8 mouse cellular contexts compared by ENCODE assay signal in genomic region chr5:124438746-124439145, GRCm38 (mm10). TPM values are rescaled to one million over a fixed set of nuclear protein-coding genes. Genes with fewer than 3 reads are reported as not detected.
A peak's percentile ranks its signal among the peaks of the same experiment; 100 is the strongest.
DNase-seq lines count a peak whose midpoint lies in the region; ATAC-seq and TF ChIP-seq lines count a peak whose summit lies in the region.

No protein-coding gene starts in this region.

- peak overlapping the region; percentile 44; the same call in 1 of the 2 replicates for H3K27ac ChIP-seq in lung, embryonic 14.5 days (ENCODE audit: low read depth)
- no peak overlapping the region for H3K27ac ChIP-seq in limb, embryonic 13.5 days
- peak overlapping the region; percentile 44; the same call in 1 of the 2 replicates for H3K27ac ChIP-seq in small intestine, adult 2 months (ENCODE audit: insufficient read depth, low read depth, low read length)

- H3K4me3 ChIP-seq in erythroblast, embryonic 14.5 days (replicated peaks): peak overlapping the region; percentile 74
- H3K4me3 ChIP-seq in lung, embryonic 14.5 days (ENCODE audit: low read depth, low read length): peak overlapping the region; percentile 70
- H3K4me3 ChIP-seq in limb, embryonic 13.5 days: peak overlapping the region; percentile 85
- no peak overlapping the region for H3K4me3 ChIP-seq in small intestine, adult 2 months (ENCODE audit: low read depth, low read length)

- H3K36me3 ChIP-seq in erythroblast, embryonic 14.5 days (ENCODE audit: control insufficient read depth): peaks cover 24% of the 10 kb centered on the region
- no peaks in the 10 kb centered on the region for H3K36me3 ChIP-seq in lung, embryonic 14.5 days (ENCODE audit: insufficient read depth)
- H3K36me3 ChIP-seq in limb, embryonic 13.5 days: no peaks in the 10 kb centered on the region
- H3K36me3 ChIP-seq in small intestine, adult 2 months (ENCODE audit: control insufficient read depth, insufficient read depth, low read length): no peaks in the 10 kb centered on the region

- TF ChIP-seq CTCF in lung, embryonic 14.5 days (IDR thresholded peaks at IDR 0.05; ENCODE audit: low read depth): no peak
- no peak for TF ChIP-seq CTCF in small intestine, adult 2 months (IDR thresholded peaks at IDR 0.05; ENCODE audit: extremely low read depth, insufficient read length, insufficient replicate concordance, low read depth, low read length)

- H3K4me2 ChIP-seq in lung, embryonic 14.5 days: peak overlapping the region; percentile 94
- H3K4me2 ChIP-seq in limb, embryonic 13.5 days (replicated peaks): peak overlapping the region; percentile 98

- no peak for DNase-seq in lung, embryonic 14.5 days
- DNase-seq in lung, postnatal 10 days: no peak
- DNase-seq in spleen, adult 18-20 months: no peak

- ATAC-seq in erythroblast, adult 5-6 weeks (replicated peaks; ENCODE audit: low FRiP score, poor library complexity, severe bottlenecking): no peak
- no peak for ATAC-seq in lung, embryonic 14.5 days (ENCODE audit: insufficient read depth)
- ATAC-seq in limb, embryonic 13.5 days (ENCODE audit: low FRiP score, low read depth): no peak
- no peak for ATAC-seq in megakaryocyte-erythroid progenitor cell, adult 5-6 weeks (replicated peaks; ENCODE audit: low FRiP score, low TSS enrichment, poor library complexity, severe bottlenecking)

- TF ChIP-seq POLR2A in small intestine, adult 2 months (IDR thresholded peaks at IDR 0.05; ENCODE audit: low read depth, low read length): no peak

- peaks cover 40% of the 10 kb centered on the region for H3K4me1 ChIP-seq in erythroblast, embryonic 14.5 days (ENCODE audit: control insufficient read depth)
- H3K4me1 ChIP-seq in lung, embryonic 14.5 days (ENCODE audit: insufficient read depth): no peaks in the 10 kb centered on the region
- H3K4me1 ChIP-seq in limb, embryonic 13.5 days: peaks cover 9% of the 10 kb centered on the region
- H3K4me1 ChIP-seq in small intestine, adult 2 months (ENCODE audit: control insufficient read depth, insufficient read depth, insufficient read length, low read length): peaks cover 4% of the 10 kb centered on the region; the same call in 1 of the 2 replicates

- WGBS in lung, embryonic 14.5 days: 65% methylated on average over 5 of the region's 5 CpGs
- 65% methylated on average over 5 of the region's 5 CpGs for WGBS in limb, embryonic 13.5 days
- WGBS in small intestine, adult 2 months: 52% methylated on average over 5 of the region's 5 CpGs

- no peaks in the 10 kb centered on the region for H3K27me3 ChIP-seq in erythroblast, embryonic 14.5 days (ENCODE audit: control insufficient read depth)
- H3K27me3 ChIP-seq in lung, embryonic 14.5 days (ENCODE audit: insufficient read depth, low read length): no peaks in the 10 kb centered on the region
- H3K27me3 ChIP-seq in limb, embryonic 13.5 days: no peaks in the 10 kb centered on the region
- no peaks in the 10 kb centered on the region for H3K27me3 ChIP-seq in small intestine, adult 2 months (ENCODE audit: control insufficient read depth, insufficient read depth, low read length)

- H3K9ac ChIP-seq in lung, embryonic 14.5 days: no peak overlapping the region
- no peak overlapping the region for H3K9ac ChIP-seq in limb, embryonic 13.5 days

- 0 out of 2 replicates have a peak, but pooled peaks cover 3% of the 10 kb centered on the region for H3K9me3 ChIP-seq in erythroblast, embryonic 14.5 days (ENCODE audit: control insufficient read depth, low read length)
- no peaks in the 10 kb centered on the region for H3K9me3 ChIP-seq in lung, embryonic 14.5 days (ENCODE audit: low read depth, low read length)
- no peaks in the 10 kb centered on the region for H3K9me3 ChIP-seq in limb, embryonic 13.5 days

RNA-seq across cellular contexts. Expression of gene Kmt5a, which starts 1.0 kb away (rescaled TPM):
- 34.4 and 36.1 TPM in 2 replicates for polyA plus RNA-seq in erythroblast, embryonic 14.5 days (2012)
- 89.3 and 92.4 TPM in 2 replicates for total RNA-seq in erythroblast, adult 5-6 weeks (2015; ENCODE audit: low replicate concordance)
- total RNA-seq in erythroblast, adult 5-6 weeks (2017; ENCODE audit: low replicate concordance): 105 and 107 TPM in 2 replicates
- 87.7 and 97.5 TPM in 2 replicates for polyA plus RNA-seq in lung, embryonic 14.5 days (2014; fragmentation: Nextera tagmentation; extraction: Ambion mirVana)
- 36.0 and 37.6 TPM in 2 replicates for polyA plus RNA-seq in limb, embryonic 13.5 days (2015; fragmentation: Nextera tagmentation; extraction: Ambion mirVana)
- 34.1 and 70.7 TPM in 2 replicates for polyA plus RNA-seq in small intestine, adult 2 months (2012; rRNA removed)
- total RNA-seq in megakaryocyte-erythroid progenitor cell, adult 5-6 weeks (2014; fragmentation: Nextera tagmentation): 177 and 250 TPM in 2 replicates
- 187 and 201 TPM in 2 replicates for total RNA-seq in megakaryocyte-erythroid progenitor cell, adult 5-6 weeks (2017)

RNA-seq across cellular contexts. Expression of gene Sbno1, which starts 12.9 kb away (rescaled TPM):
- polyA plus RNA-seq in erythroblast, embryonic 14.5 days (2012): 0.28 and 0.32 TPM in 2 replicates
- 23.4 and 29.4 TPM in 2 replicates for total RNA-seq in erythroblast, adult 5-6 weeks (2015; ENCODE audit: low replicate concordance)
- 30.7 and 71.1 TPM in 2 replicates for total RNA-seq in erythroblast, adult 5-6 weeks (2017; ENCODE audit: low replicate concordance)
- 85.6 and 88.6 TPM in 2 replicates for polyA plus RNA-seq in lung, embryonic 14.5 days (2014; fragmentation: Nextera tagmentation; extraction: Ambion mirVana)
- polyA plus RNA-seq in limb, embryonic 13.5 days (2015; fragmentation: Nextera tagmentation; extraction: Ambion mirVana): 102 and 104 TPM in 2 replicates
- 5.9 and 8.1 TPM in 2 replicates for polyA plus RNA-seq in small intestine, adult 2 months (2012; rRNA removed)
- total RNA-seq in megakaryocyte-erythroid progenitor cell, adult 5-6 weeks (2014; fragmentation: Nextera tagmentation): 131 and 149 TPM in 2 replicates
- 255 and 297 TPM in 2 replicates for total RNA-seq in megakaryocyte-erythroid progenitor cell, adult 5-6 weeks (2017)

RNA-seq across cellular contexts. Expression of gene Rilpl2, which starts 39.4 kb away (rescaled TPM):
- polyA plus RNA-seq in erythroblast, embryonic 14.5 days (2012): 0.32 and 0.34 TPM in 2 replicates
- total RNA-seq in erythroblast, adult 5-6 weeks (2015; ENCODE audit: low replicate concordance): 9.4 and 19.0 TPM in 2 replicates
- 13.1 and 13.4 TPM in 2 replicates for total RNA-seq in erythroblast, adult 5-6 weeks (2017; ENCODE audit: low replicate concordance)
- polyA plus RNA-seq in lung, embryonic 14.5 days (2014; fragmentation: Nextera tagmentation; extraction: Ambion mirVana): 28.7 and 29.2 TPM in 2 replicates
- polyA plus RNA-seq in limb, embryonic 13.5 days (2015; fragmentation: Nextera tagmentation; extraction: Ambion mirVana): 34.6 and 37.2 TPM in 2 replicates
- 24.3 and 29.3 TPM in 2 replicates for polyA plus RNA-seq in small intestine, adult 2 months (2012; rRNA removed)
- total RNA-seq in megakaryocyte-erythroid progenitor cell, adult 5-6 weeks (2014; fragmentation: Nextera tagmentation): 16.1 and 18.0 TPM in 2 replicates
- total RNA-seq in megakaryocyte-erythroid progenitor cell, adult 5-6 weeks (2017): 13.8 and 19.0 TPM in 2 replicates

RNA-seq across cellular contexts. Expression of gene Snrnp35, which starts 44.2 kb away (rescaled TPM):
- polyA plus RNA-seq in erythroblast, embryonic 14.5 days (2012): 2.7 and 3.2 TPM in 2 replicates
- total RNA-seq in erythroblast, adult 5-6 weeks (2015; ENCODE audit: low replicate concordance): 3.8 TPM in 1 of 2 replicates, not detected in the other
- 6.0 and 6.8 TPM in 2 replicates for total RNA-seq in erythroblast, adult 5-6 weeks (2017; ENCODE audit: low replicate concordance)
- 10.7 and 10.8 TPM in 2 replicates for polyA plus RNA-seq in lung, embryonic 14.5 days (2014; fragmentation: Nextera tagmentation; extraction: Ambion mirVana)
- 24.3 and 28.2 TPM in 2 replicates for polyA plus RNA-seq in limb, embryonic 13.5 days (2015; fragmentation: Nextera tagmentation; extraction: Ambion mirVana)
- 1.2 and 1.8 TPM in 2 replicates for polyA plus RNA-seq in small intestine, adult 2 months (2012; rRNA removed)
- total RNA-seq in megakaryocyte-erythroid progenitor cell, adult 5-6 weeks (2014; fragmentation: Nextera tagmentation): 6.1 and 9.4 TPM in 2 replicates
- total RNA-seq in megakaryocyte-erythroid progenitor cell, adult 5-6 weeks (2017): 3.2 and 11.1 TPM in 2 replicates

Comparison
In these comparisons a context has a peak if more than half of its experiments do, and no peak if none do; other contexts are left out.
1. RNA of gene Rilpl2, which starts 39.4 kb away (polyA plus RNA-seq): 34.6 to 37.2 TPM in limb, embryonic 13.5 days, 28.7 to 29.2 TPM in lung, embryonic 14.5 days and 24.3 to 29.3 TPM in small intestine, adult 2 months; 0.32 to 0.34 TPM in erythroblast, embryonic 14.5 days; every median in the first group is over 10 times any median in the second.